Mouse (Mus musculus) right cerebral cortex, postnatal 14 days (tissue): Measurements from ENCODE around the gene Klhdc1.

Experiments used
- DNase-seq: peaks from one replicate; pipeline ENCODE4 v3.0.0; 2022

Gene Klhdc1

GRCm38 (mm10) chr12:69240876-69241275, at the start of gene Klhdc1:
Gene Klhdc1 (plus strand): TSS chr12:69241176.
- no peak for DNase-seq

DNA sequence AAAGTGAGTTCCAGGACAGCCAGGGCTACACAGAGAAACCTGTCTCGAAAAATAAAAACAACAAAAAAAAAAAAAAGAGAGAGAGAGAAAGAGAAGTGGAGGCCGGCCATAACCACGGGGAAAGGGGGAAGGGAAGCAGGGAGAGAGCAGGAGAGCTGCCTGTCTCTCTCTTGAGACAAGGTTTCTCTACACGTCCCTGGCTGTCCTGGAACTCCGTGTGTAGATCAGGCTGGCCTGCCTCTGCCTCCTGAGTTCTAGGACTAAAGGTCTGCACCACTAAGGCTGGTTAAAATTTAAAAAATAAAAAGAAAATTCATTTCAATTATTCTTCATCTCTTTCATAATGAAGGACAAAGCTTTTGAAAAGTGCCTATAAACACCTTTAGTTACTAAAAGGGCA, 49.6 kb upstream of the Klhdc1 start:
- no peak for DNase-seq

DNA sequence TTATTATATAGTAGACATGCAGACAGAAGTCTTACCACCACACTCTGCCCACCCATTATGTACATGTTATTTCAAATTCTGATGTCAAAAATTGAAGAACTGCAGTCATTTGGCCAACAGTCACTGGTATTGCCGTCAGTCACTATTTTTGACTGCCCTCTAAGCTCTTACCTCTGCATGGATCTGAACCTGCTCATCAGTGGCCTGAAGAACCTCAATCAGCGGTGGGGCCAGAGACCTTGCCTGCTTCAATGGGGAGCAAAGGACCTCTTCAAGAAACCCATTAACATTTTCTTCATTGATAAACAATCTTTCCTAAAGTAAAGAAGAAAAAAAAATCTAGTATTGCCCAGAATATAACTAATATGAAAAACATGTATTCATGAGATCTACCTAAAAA, 48.3 kb upstream of the Klhdc1 start:
- DNase-seq, result no peak

DNA sequence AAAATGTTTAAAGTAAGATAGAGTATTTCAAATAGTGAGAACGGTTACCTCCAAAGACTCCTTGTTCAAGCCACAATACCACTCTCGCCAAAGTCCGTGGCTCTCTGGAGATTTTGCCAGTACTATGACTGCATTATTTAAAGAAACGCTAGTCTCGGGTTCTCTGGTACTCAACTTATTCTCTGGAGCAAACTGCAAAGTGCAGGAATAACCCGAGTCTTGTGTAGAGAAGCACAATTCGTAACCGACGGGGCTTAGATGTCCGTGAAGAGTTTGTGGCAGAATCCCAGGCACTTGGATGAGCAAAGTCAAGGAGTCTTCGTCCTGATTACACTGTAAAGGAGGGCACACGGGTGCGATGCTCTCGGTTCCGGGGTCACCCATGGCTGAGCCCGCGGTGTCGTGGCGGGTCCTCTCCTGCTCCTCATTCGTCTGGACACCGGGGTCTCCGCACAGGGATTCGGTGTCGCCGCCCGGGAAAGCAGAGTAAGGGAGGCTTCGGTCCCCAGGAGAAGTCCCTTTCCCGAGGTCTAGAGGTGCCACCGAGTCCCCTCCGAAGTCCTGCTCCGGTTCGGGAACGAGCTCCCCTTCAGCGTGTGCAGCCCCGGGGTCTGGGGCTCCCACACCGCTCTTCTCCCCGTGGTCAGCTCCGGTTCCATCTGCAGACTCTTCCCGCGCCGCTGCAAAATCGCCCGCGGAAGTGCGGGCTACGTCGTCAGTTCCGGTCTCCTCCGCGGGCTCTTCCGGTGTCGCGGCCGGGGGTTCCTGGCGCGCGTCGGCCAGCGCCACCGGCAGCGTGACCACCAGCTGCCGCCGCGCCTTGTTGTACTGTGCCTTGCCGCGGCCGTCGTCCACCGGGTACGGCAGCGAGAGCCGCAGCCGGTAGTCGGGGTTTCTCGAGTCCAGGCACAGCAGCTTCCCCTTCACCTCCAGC, 44.3 kb upstream of the Klhdc1 start, which contains the start of gene Gm49383:
Gene Gm49383 (minus strand): TSS at position 661 of the 934 bp plus-strand sequence.
- DNase-seq, result peak; percentile 74

DNA sequence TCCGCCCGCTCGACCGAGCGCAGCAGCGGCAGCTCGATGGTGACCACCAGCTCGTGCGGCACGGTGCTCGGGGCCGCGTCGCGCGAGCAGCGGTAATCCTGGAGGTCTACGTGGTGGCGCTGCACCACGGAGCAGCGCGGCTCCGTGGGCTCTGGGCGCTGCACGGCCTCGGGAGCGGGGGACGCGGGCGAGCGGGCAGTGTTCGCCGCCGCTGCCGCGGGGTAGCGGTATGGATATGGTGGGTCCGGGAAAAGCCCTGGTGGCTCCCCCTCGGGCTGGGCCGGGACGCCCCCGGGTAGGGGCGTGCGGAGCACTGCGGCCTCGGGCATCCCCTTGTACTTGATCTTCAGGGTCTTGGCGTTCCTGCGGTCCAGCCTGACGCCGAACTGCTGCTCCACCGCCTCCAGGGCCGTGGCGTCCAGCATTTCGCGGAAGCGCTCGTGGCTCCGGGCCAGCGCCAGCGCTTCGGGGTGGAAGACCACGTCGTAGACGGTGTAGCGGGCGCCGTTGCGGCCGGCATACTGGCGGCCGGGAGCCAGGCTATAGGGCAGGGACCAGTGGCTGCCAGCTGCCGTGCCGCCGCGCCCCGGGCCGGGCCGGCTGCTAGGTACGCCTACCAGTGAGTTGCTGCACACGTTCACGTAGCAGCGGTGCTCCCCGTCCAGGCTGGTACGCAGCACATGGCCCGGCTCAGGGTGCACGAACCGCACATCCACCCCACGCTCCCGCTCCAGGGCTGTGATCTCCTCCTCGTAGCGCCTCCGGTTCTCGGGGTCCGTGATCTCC, 43.4 kb upstream of the Klhdc1 start:
- DNase-seq, result peak; percentile 59

DNA sequence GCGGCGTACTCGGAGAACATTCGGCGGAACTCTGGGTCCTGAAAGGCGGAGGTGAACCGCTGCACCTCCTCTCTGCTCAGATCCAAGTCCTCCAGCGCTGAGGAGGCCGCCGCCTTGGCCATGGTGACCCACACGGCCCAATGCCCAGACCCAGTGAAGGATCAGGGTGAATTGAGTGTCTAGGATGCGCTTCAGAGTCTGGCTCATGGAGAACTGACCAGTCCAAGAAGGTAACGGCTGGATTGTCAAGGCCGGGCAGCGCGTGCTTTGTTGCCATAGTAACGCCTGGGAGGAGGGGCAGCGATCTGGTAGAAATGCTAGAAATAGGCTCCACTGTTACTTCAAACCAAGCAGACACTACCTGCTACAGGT, 42.8 kb upstream of the Klhdc1 start, which contains the start of gene Dnaaf2:
Gene Dnaaf2 (minus strand): TSS at position 266 of the 372 bp plus-strand sequence.
- peak; percentile 68 for DNase-seq

- DNase-seq, result no peak
These were observed 42.0 kb upstream of the Klhdc1 start for GRCm38 (mm10) chr12:69198985-69199384.

- no peak for DNase-seq
These were observed 36.7 kb upstream of the Klhdc1 start, which contains the start of gene Gm49384 for GRCm38 (mm10) chr12:69204052-69204833. Gene Gm49384 (minus strand): TSS chr12:69204267.

- DNase-seq, result no peak
These were observed 33.6 kb upstream of the Klhdc1 start for GRCm38 (mm10) chr12:69207396-69207795.

GRCm38 (mm10) chr12:69207926-69208325, 33.0 kb upstream of the Klhdc1 start:
- DNase-seq, result no peak

DNA sequence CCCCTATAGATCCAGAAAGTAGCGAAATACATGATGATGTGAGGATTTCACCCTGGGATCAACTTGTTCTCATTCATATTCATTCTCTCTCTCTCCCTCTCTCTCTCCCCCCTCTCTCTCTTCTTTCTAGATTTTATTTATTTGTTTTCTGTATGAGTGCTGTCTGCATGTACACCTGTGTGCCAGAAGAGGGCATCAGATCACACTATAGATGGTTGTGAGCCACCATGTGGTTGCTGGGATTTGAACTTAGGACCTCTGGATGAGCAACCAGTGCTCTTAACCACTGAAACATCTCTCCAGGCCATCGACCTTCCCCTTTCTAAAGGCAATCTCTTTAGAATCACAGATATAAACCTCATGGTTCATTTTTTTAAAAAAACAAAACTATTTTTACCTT, 32.5 kb upstream of the Klhdc1 start:
- no peak for DNase-seq

- DNase-seq, result no peak
These were observed 30.7 kb upstream of the Klhdc1 start for GRCm38 (mm10) chr12:69210056-69210979.

- DNase-seq, result no peak
These were observed 29.9 kb upstream of the Klhdc1 start for GRCm38 (mm10) chr12:69211057-69211456.

- DNase-seq, result no peak
These were observed 27.7 kb upstream of the Klhdc1 start for GRCm38 (mm10) chr12:69213186-69213777.

DNA sequence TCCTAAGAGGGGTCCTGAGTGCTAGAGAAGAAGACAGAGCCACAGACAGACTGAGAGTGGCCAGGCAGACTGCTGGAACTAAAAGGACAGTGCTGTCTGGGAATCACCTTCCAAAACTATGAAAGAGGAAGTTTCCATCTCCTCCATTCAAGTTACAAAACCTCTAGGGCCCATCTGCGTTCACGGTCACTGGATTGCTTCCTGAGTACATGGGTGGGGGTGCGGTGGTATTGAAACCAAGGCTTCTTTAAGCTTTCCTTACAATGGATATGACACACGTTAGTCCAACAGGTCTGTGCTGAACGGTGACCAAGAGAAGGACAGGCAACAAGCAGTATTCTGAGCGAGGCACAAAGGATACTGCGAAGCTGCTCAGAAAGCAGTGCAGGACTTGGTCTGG, 26.6 kb upstream of the Klhdc1 start:
- DNase-seq, result no peak

GRCm38 (mm10) chr12:69215000-69215785, 25.8 kb upstream of the Klhdc1 start:
- peak; percentile 42 for DNase-seq

DNA sequence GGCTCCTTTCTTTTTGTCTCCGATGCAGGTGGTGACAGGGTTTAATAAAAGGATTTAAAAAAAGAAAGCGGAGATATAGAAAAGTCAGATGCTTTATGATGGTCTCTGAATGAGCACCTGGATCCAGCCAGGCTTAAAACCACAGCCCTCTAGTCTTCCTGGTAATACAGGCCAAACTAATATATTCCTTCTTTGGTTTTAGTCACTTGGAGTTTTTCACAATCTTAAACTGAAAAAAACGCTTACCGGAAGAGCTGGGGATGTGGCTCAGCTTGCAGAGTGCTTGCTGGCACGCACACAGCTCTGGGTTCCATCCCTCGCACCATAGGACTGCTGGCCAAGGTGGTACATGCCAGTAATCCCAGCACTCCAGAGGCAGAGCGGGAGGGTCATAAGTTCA, 24.4 kb upstream of the Klhdc1 start:
- no peak for DNase-seq

DNA sequence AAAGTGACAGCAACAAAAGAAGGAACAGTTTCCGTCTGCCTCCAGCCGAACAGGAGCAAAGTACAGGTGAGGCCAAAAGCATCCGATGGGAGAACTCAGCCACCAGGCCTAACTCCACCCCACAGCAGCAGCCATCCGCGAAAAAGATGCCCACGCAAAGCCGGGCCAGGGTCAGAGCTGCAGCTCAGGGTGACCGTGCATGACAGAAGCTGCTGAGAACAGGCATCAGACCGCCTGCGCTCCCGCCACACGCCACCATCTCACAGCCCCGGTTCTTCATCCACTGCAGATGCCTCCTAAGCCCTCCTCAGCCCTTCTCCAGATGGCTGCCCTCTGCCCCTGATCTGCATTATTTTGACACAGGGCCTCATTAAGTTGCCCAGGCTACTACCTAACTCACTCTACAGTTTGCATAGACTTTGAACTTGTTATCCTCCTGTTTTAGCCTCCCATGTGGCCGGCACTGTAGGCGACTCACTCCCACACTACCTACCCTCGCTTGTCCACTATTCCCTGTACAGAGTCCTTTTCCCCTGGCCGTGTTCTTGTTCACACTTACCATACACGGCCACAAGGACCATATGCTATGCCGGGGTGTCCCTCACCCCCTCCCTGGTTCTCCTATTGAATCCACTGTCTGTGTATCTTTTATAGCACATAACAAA, 20.2 kb upstream of the Klhdc1 start:
- no peak for DNase-seq

DNA sequence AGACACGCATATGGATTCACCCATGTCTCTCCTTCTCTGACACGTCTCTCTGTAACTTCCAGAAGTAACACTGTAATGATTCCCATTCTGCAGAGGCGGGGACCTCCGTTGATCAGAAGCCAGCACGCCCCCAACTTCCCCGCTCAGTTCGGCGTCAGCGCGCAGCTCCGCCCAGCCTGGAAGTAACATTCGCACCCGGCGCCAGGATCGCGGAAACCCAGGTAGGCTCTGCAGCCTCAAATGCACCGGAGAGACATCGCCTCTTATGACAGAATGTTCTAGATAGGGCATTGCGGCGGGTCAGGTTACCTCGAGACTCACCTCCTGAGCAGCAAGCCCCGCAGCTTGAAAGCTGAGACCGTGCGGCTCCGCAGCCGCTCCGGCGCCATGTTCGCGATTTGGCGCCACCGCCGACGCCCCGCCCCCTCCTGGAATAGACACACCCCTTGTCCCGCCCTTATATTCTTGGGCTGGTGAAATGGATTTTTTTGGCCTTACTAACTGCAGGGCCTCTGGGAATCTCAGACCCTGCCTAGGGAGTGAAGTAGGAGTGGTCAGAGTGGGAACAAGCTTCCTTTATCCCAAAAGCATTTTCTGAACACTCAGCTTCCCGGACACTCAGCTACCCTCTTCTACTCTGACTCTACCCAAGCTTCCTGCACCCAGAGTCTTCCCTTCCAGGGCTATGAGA, 13.1 kb upstream of the Klhdc1 start, which contains the start of gene Pole2:
Gene Pole2 (minus strand): TSS at position 420 of the 691 bp plus-strand sequence.
- peak; percentile 83 for DNase-seq
